In the genomic region with DNA sequence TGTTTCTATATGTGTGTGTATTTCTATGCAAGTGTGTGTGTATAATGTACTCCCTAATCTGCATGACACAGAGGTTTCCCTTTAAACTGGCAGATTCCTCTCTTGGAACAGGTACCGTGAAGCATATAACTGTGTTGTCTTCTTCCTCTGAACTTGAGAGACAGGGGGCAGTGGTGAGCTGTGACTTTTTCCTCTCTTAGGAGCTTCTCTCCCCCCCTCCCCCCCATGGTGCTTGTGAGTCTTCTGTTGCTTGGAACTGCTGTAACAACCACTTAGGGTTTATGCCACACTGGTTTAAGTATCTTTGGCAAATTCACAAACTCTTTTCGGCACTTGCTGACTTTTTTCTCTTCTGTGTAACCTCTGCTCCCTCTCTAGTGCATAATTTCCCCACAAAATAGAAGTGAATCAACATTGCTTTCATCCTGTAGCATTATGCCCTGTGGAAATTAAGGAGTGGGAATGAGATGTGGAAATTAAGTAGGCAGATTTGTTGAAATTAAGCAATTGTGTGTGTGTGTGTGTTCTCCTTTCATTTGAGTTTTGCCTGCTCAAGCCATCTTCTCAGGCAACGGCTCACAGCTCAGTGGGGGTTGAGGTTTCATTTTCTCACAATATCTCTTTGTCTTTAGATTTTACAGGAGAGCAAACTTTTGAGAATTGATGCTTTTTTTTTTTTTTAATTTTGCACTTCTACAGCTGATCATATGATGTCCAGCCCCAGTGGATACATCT, we compare ENCODE assay signal across 8 mouse cellular contexts. TPM values are rescaled to one million over a fixed set of nuclear protein-coding genes. Genes with fewer than 3 reads are reported as not detected.
DNase-seq lines count a peak whose midpoint lies in the region; ATAC-seq and TF ChIP-seq lines count a peak whose summit lies in the region.

No protein-coding gene starts in this region.

- ATAC-seq in Patski = peak; percentile 47
- ATAC-seq in stomach, postnatal 0 days (ENCODE audit: low FRiP score, low TSS enrichment) = no peak

- 59% methylated on average over 3 of the region's 3 CpGs for WGBS in stomach, postnatal 0 days

- no peaks in the 10 kb centered on the region for H3K27me3 ChIP-seq in Patski
- no peaks in the 10 kb centered on the region for H3K27me3 ChIP-seq in stomach, postnatal 0 days (ENCODE audit: control insufficient read depth, insufficient read depth, low read length)

- intact Hi-C loops in left cerebral cortex, adult 2 months (cut with DNase I) = loop anchor here (5.0 kb wide), 1 partner anchor 35 kb away; no protein-coding TSS in a partner anchor

- H3K4me3 ChIP-seq in left cerebral cortex, adult 2 months = no peak overlapping the region
- H3K4me3 ChIP-seq in stomach, postnatal 0 days (ENCODE audit: low read depth, low read length) = no peak overlapping the region

- in situ Hi-C loops in Patski (cut with MboI; ENCODE audit: low pct_unique_long_range_greater_than_20kb) = no loop called here

- no peak overlapping the region for H3K4me2 ChIP-seq in stomach, postnatal 0 days (replicated peaks; ENCODE audit: low read depth)

- DNase-seq in left cerebral cortex, adult 2 months (ENCODE audit: extremely low spot score in 1 of 2, low spot score in 2 of 2) = peak in 1 of 2 experiments; percentile 20
- no peak for DNase-seq in left cerebral cortex, adult 9 months (ENCODE audit: low spot score in 2 of 2)
- DNase-seq in Patski (ENCODE audit: low read depth, low spot score) = no peak
- peak; percentile 85 for DNase-seq in cerebellum, adult 11-12 months
- DNase-seq in heart, postnatal 4 days = peak; percentile 59
- DNase-seq in lung, postnatal 36 days = peak; percentile 89
- peak; percentile 20 for DNase-seq in stomach, postnatal 0 days (ENCODE audit: low spot score)
- no peak for DNase-seq in urinary bladder, postnatal 25 days (ENCODE audit: low spot score)

- no peak overlapping the region for H3K9ac ChIP-seq in stomach, postnatal 0 days (ENCODE audit: low read length)

- H3K27ac ChIP-seq in left cerebral cortex, adult 2 months = no peak overlapping the region
- no peak overlapping the region for H3K27ac ChIP-seq in stomach, postnatal 0 days (replicated peaks)

- H3K4me1 ChIP-seq in stomach, postnatal 0 days (replicated peaks; ENCODE audit: control insufficient read depth, insufficient read depth) = no peaks in the 10 kb centered on the region

- no peak for TF ChIP-seq EP300 in stomach, postnatal 0 days (optimal IDR thresholded peaks at IDR 0.05)

- TF ChIP-seq CTCF in left cerebral cortex, adult 2 months (IDR thresholded peaks at IDR 0.05) = peak; percentile 49
- TF ChIP-seq CTCF in Patski (IDR thresholded peaks at IDR 0.05) = peak; percentile 79
- TF ChIP-seq CTCF in stomach, postnatal 0 days (IDR thresholded peaks at IDR 0.05; ENCODE audit: low read depth) = peak; percentile 67

- H3K36me3 ChIP-seq in stomach, postnatal 0 days (ENCODE audit: control insufficient read depth, insufficient read depth, low read length) = no peaks in the 10 kb centered on the region

- CTCF ChIA-PET in Patski (lab: Charles Lee) = interaction anchor here (0.8 to 3.3 kb wide), 19 partner anchors 9 to 150 kb away, joined by 3 to 22 read pairs (median 5); a partner anchor contains a TSS

- H3K9me3 ChIP-seq in stomach, postnatal 0 days (ENCODE audit: control insufficient read depth, low read length) = no peaks in the 10 kb centered on the region

- POLR2A ChIA-PET in Patski (lab: Charles Lee) = no interaction called here

RNA-seq across cellular contexts. Expression of a gene that starts 6.9 kb away (rescaled TPM):
- total RNA-seq in left cerebral cortex, adult 2 months (2021) = 1 to 10 TPM; 1.2 to 1.8 TPM
- 1.7 TPM for polyA plus RNA-seq in Patski (2021)
- under 1 TPM; 0.57 to 0.72 TPM for total RNA-seq in heart, postnatal 4 days (2021)
- polyA plus RNA-seq in stomach, postnatal 0 days (2015; fragmentation: Nextera tagmentation; extraction: Ambion mirVana) = 0.59 and 0.68 TPM in 2 replicates

RNA-seq across cellular contexts. Expression of a gene that starts 20.3 kb away (rescaled TPM):
- total RNA-seq in left cerebral cortex, adult 2 months (2021) = 1 to 10 TPM; 1.3 to 1.8 TPM
- 0.35 TPM for polyA plus RNA-seq in Patski (2021)
- total RNA-seq in heart, postnatal 4 days (2021) = not detected
- polyA plus RNA-seq in stomach, postnatal 0 days (2015; fragmentation: Nextera tagmentation; extraction: Ambion mirVana) = 4.4 and 5.2 TPM in 2 replicates

RNA-seq across cellular contexts. Expression of a gene that starts 43.4 kb away (rescaled TPM):
- under 1 TPM; 0.27 to 0.87 TPM for total RNA-seq in left cerebral cortex, adult 2 months (2021)
- polyA plus RNA-seq in Patski (2021) = 0.55 TPM
- under 1 TPM in 1 of 2 experiments, not detected in 1; 0.27 TPM for total RNA-seq in heart, postnatal 4 days (2021)
- 0.30 and 0.61 TPM in 2 replicates for polyA plus RNA-seq in stomach, postnatal 0 days (2015; fragmentation: Nextera tagmentation; extraction: Ambion mirVana)

RNA-seq across cellular contexts. Expression of a gene that starts 43.4 kb away (rescaled TPM):
- total RNA-seq in left cerebral cortex, adult 2 months (2021) = 10 to 100 TPM; 14.8 to 15.8 TPM
- 25.7 TPM for polyA plus RNA-seq in Patski (2021)
- 1 to 10 TPM; 8.6 to 9.1 TPM for total RNA-seq in heart, postnatal 4 days (2021)
- 12.2 TPM in 2 replicates for polyA plus RNA-seq in stomach, postnatal 0 days (2015; fragmentation: Nextera tagmentation; extraction: Ambion mirVana)

RNA-seq across cellular contexts. Expression of a gene that starts 43.5 kb away (rescaled TPM):
- 1 to 10 TPM; 7.7 to 8.2 TPM for total RNA-seq in left cerebral cortex, adult 2 months (2021)
- polyA plus RNA-seq in Patski (2021) = 12.0 TPM
- total RNA-seq in heart, postnatal 4 days (2021) = 10 to 100 TPM; 13.6 to 14.2 TPM
- 15.3 and 16.3 TPM in 2 replicates for polyA plus RNA-seq in stomach, postnatal 0 days (2015; fragmentation: Nextera tagmentation; extraction: Ambion mirVana)

Comparison
In these comparisons a context has a peak if more than half of its experiments do, and no peak if none do; other contexts are left out.
1. DNase-seq: peak in cerebellum, adult 11-12 months (single experiment), heart, postnatal 4 days (single experiment), lung, postnatal 36 days (single experiment) and stomach, postnatal 0 days (single experiment); none in left cerebral cortex, adult 9 months (0 of 2), Patski (single experiment) and urinary bladder, postnatal 25 days (single experiment).
2. Peak in every context shown above with its lines, with median percentiles within 50 percentile points of each other: CTCF ChIP-seq.